Mouse (Mus musculus): ENCODE results near the gene Ttll11. TPM values are rescaled to one million over a fixed set of nuclear protein-coding genes. Genes with fewer than 3 reads are reported as not detected.

Ttll11 gene
- polyA plus RNA-seq, 1 experiment from 2014 or later = 0.19 TPM

DNA sequence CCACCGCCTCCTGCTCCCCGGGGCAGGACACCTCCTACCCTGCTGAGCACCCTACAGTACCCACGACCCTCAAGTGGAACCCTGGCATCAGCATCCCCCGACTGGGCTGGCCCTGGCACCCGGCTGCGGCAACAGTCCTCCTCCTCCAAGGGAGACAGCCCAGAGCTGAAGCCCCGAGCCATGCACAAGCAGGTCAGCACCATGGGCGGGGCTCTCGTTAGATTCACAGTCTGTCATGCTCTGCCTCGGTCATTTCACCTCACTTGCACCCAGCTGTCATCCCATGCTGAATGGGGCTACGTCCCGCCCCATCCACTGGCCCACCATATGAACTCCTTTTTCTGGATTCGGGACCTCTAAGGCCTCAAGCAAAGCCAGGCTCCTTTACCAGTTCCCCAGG lies 259.2 kb downstream of the Ttll11 start:
- no peaks in the 10 kb centered on the region for H3K79me2 ChIP-seq (ENCODE audit: inconsistent target)
- no peak overlapping the region for H3K4me3 ChIP-seq (ENCODE audit: inconsistent target)
- WGBS (ENCODE audit: missing documents) = 96% methylated on average over 12 of the region's 13 CpGs
- H3K36me3 ChIP-seq (ENCODE audit: inconsistent target) = no peaks in the 10 kb centered on the region
- no peak overlapping the region for H3K27ac ChIP-seq

DNA sequence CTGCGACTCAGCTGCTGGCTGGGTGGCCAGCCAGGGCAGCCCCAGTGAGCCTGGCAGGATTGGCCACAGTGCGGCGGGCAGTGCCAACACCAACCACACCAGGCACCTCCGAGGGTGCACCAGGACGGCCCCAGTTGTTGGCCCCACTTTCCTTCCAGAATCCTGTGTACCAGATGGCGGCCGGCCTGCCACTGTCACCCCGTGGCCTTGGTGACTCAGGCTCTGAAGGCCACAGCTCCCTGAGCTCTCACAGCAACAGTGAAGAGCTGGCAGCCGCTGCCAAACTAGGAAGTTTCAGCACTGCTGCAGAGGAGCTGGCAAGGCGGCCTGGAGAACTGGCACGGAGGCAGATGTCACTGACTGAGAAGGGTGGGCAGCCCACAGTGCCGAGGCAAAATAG lies 259.6 kb downstream of the Ttll11 start:
- Histone ChIP-seq H3K4me3 (ENCODE audit: inconsistent target) (no peak overlapping the region), H3K79me2 (ENCODE audit: inconsistent target) (no peaks in the 10 kb centered on the region), H3K36me3 (ENCODE audit: inconsistent target) (no peaks in the 10 kb centered on the region), H3K27ac (no peak overlapping the region)
- WGBS (ENCODE audit: missing documents) = 92% methylated on average over 11 of the region's 12 CpGs

DNA sequence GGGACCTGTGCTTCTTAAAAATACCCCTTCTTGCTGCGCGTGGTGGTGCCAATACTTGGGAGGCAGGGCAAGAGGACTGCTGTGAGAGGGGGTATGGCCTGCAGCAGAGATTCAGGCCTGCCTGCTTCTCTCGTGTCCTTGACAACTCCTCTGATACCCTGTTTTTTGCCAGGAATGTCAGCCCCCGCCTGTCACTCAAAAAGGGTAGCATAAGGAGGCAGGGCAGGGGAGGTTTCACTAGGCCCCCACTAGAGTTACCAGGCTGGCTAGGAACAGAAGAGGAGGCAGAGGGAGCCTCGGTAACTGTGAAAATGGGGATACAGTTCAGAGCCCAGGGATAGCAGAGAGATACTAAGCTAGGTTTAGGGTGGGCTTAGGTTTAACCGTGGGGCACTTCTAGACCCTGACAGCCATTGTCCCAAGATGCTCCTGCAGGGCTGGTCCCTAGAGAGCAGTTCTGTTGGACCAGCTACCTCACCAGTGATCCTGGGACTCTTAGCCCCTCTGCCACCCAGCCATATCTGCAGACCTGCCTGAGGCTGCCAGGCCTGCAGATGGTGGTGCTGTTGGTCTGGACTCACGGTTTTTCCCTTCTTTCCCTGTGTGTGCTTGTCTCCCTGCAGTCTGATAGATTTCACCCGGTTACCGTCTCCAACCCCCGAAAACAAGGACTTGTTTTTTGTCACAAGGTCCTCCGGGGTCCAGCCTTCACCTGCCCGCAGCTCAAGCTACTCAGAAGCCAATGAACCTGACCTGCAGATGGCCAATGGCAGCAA lies 260.3 kb downstream of the Ttll11 start:
- Histone ChIP-seq H3K36me3 (ENCODE audit: inconsistent target) (no peaks in the 10 kb centered on the region), H3K79me2 (ENCODE audit: inconsistent target) (no peaks in the 10 kb centered on the region), H3K4me3 (ENCODE audit: inconsistent target) (no peak overlapping the region), H3K27ac (no peak overlapping the region)
- 95% methylated on average over 12 of the region's 12 CpGs for WGBS (ENCODE audit: missing documents)

DNA sequence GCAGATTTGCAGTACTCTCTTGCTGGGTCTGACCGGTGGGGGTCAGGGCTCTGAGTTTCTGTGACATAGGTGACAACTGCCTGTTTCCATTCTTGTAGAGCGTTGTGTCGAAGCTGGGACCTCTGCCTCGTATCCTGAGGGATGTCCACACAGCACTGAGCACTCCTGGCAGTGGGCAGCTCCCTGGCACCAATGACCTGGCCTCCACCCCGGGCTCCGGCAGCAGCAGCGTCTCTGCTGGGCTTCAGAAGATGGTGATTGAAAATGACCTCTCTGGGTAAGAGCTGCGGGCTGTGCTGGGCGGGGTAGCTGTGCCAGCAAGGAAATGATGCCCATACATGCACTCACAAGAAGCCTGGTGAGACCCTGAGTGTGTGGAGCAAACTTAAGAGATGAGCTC lies 261.1 kb downstream of the Ttll11 start:
- no peak overlapping the region for H3K4me3 ChIP-seq (ENCODE audit: inconsistent target)
- WGBS (ENCODE audit: missing documents) = 96% methylated on average over 9 of the region's 9 CpGs

DNA sequence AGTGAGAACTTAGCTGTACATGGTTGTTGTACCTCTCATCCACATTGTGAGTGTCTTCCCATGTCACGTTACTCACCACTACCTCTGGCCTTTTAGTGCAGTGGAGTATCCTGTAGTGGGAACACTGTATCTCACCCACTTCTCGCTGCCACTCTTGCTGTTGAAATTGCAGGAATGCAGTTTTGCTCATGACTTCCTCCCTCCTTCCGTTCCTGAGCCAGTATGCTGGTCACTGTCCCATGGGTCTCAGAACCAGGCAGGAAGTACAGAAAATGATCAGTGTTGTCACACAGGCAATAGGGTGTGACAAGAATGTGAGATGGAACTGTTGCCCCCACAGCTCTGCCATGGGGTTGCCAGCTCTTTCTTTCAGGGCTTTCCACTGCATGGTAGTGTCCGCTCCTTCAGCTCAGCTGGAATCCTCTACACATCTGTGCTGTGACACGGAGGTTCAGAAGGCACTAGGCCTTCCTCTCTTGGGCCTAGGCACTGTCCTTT lies 261.7 kb downstream of the Ttll11 start:
- Histone ChIP-seq H3K79me2 (ENCODE audit: inconsistent target) (no peaks in the 10 kb centered on the region), H3K27ac (peak overlapping the region; percentile 56), H3K4me3 (ENCODE audit: inconsistent target) (no peak overlapping the region), H3K36me3 (ENCODE audit: inconsistent target) (no peaks in the 10 kb centered on the region)
- WGBS (ENCODE audit: missing documents) = 70% methylated on average over 5 of the region's 5 CpGs

More for the DNA sequence above, 261.1 kb downstream of the Ttll11 start:
- no peaks in the 10 kb centered on the region for H3K36me3 ChIP-seq (ENCODE audit: inconsistent target)
- peak overlapping the region; percentile 56 for H3K27ac ChIP-seq
- no peaks in the 10 kb centered on the region for H3K79me2 ChIP-seq (ENCODE audit: inconsistent target)

DNA sequence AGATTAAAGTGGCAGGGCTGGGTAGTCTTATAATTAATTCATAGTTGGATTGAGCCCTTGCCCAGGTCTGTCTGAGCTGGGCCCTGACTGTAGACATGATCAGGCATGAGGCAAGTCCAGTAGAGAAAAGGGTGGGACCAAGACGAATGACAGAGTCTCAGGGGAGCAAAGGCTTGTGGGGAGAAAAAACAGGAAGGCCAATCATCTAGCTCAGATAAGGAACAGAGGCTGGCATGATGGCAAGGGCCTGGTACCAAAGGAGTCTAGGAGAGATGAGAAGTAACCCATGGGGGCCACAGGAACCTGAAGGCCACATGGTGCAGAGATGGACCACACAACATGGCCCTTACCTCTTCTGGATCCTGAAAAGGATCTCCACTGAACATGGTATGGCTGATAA lies 263.5 kb downstream of the Ttll11 start:
- H3K79me2 ChIP-seq (ENCODE audit: inconsistent target) = no peaks in the 10 kb centered on the region
- no peak overlapping the region for H3K27ac ChIP-seq
- 53% methylated on average over 1 of the region's 1 CpGs for WGBS (ENCODE audit: missing documents)
- no peaks in the 10 kb centered on the region for H3K36me3 ChIP-seq (ENCODE audit: inconsistent target)
- H3K4me3 ChIP-seq (ENCODE audit: inconsistent target) = no peak overlapping the region

DNA sequence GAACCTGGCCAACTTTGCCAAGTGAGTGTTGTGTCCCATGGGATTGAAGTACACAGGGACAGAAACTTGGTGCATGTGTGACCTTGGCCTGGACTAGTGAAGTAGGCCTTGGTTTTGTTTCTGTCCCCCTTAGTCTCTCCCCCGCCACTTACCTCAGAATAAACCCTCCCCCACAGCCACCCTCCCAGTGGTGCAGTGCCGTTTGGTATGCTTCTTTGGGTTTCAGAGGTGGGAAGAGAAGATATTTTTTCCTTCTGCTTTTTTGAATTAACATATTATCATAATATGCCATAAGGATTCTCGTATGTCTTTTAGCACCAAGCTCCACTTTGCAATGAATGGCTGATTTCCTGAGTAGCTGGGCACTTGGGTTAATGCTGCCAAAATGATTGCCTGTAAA lies 264.2 kb downstream of the Ttll11 start:
- H3K27ac ChIP-seq = no peak overlapping the region
- WGBS (ENCODE audit: missing documents) = 88% methylated on average over 3 of the region's 3 CpGs
- H3K4me3 ChIP-seq (ENCODE audit: inconsistent target) = no peak overlapping the region
- no peaks in the 10 kb centered on the region for H3K36me3 ChIP-seq (ENCODE audit: inconsistent target)
- no peaks in the 10 kb centered on the region for H3K79me2 ChIP-seq (ENCODE audit: inconsistent target)

DNA sequence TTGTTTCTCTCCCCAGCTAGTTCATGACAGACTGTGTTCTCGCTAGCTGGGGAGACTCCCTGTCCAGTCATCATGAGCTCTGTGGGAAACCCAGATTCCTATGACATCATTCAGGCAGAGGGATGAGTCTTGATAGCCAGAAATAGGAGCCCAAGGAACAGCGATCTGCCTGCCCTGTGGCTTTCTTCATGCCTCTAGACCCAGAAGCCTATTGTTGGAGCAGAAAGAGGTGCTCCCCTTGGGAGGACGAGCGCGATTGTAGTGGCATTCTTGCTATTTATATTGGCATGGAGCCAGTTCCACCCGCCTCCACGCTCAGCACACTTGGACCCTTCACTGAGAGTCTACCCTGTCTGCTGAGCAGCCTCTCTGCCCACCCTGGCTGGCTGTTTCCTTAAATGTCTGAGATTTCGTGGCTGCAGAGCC lies 265.0 kb downstream of the Ttll11 start:
- 94% methylated on average over 8 of the region's 8 CpGs for WGBS (ENCODE audit: missing documents)

DNA sequence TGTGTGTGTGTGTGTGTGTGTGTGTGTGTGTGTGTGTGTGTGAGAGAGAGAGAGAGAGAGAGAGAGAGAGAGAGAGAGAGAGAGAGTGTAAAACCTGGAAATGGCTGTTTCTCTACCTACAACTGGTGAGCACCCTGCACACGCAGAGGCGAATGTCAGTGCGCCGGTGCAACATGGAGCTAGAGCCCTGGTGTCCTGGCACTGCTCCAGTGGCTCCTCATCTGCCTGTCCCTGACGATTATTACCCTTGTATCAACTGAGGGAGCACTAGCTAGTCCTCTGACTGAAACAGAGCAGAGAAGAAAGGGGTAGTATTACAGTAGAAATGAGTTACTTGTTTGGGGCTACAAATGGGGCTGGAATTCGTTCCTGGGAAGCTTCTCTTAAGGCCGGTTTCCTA lies 266.3 kb downstream of the Ttll11 start:
- Histone ChIP-seq H3K36me3 (ENCODE audit: inconsistent target) (no peaks in the 10 kb centered on the region), H3K79me2 (ENCODE audit: inconsistent target) (no peaks in the 10 kb centered on the region), H3K4me3 (ENCODE audit: inconsistent target) (no peak overlapping the region), H3K27ac (no peak overlapping the region)
- 92% methylated on average over 7 of the region's 7 CpGs for WGBS (ENCODE audit: missing documents)

More for the DNA sequence above, 265.0 kb downstream of the Ttll11 start:
- Histone ChIP-seq H3K4me3 (ENCODE audit: inconsistent target) (no peak overlapping the region), H3K27ac (no peak overlapping the region), H3K79me2 (ENCODE audit: inconsistent target) (no peaks in the 10 kb centered on the region), H3K36me3 (ENCODE audit: inconsistent target) (no peaks in the 10 kb centered on the region)

DNA sequence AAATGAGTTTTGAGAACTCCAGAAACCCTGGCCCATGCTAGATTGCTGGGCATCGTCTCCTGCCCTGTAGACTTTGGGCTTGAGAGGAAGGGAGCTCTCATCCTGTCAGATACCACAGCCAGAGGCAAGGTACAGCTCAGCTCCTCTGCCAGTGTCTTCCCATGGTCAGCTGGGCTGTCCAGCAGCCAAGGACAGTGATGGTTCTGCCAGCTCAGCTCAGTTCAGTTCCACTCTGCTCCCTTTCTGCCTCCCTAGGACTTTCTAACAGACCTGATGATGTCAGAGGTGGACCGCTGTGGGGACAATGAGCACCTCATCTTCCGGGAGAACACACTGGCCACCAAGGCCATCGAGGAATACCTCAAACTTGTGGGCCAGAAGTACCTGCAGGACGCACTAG lies 267.1 kb downstream of the Ttll11 start:
- H3K36me3 ChIP-seq (ENCODE audit: inconsistent target) = no peaks in the 10 kb centered on the region
- H3K27ac ChIP-seq = no peak overlapping the region
- no peak overlapping the region for H3K4me3 ChIP-seq (ENCODE audit: inconsistent target)
- H3K79me2 ChIP-seq (ENCODE audit: inconsistent target) = no peaks in the 10 kb centered on the region
- 95% methylated on average over 5 of the region's 5 CpGs for WGBS (ENCODE audit: missing documents)

DNA sequence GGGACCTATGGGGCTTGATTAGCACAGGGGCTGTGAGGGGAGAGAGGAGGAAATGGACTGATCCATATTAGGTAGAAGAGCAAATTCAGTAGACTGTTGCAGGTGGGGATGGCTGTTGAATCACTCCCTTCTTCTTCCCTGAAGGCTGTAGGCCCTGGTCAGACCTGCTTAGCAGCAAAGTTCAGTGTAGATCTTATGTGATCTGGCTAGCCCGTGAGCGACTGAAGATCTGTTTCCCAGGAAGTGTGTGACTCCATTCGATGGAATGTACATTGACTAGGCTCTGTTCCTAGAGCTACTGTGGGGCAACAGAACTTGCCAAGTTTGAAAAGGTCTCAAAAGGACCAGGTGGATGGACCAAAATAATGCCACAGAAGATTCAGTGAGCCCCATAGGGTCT lies 276.5 kb downstream of the Ttll11 start:
- H3K4me3 ChIP-seq (ENCODE audit: inconsistent target) = no peak overlapping the region
- no peaks in the 10 kb centered on the region for H3K36me3 ChIP-seq (ENCODE audit: inconsistent target)
- H3K27ac ChIP-seq = no peak overlapping the region
- no peaks in the 10 kb centered on the region for H3K79me2 ChIP-seq (ENCODE audit: inconsistent target)
- WGBS (ENCODE audit: missing documents) = 98% methylated on average over 3 of the region's 3 CpGs

DNA sequence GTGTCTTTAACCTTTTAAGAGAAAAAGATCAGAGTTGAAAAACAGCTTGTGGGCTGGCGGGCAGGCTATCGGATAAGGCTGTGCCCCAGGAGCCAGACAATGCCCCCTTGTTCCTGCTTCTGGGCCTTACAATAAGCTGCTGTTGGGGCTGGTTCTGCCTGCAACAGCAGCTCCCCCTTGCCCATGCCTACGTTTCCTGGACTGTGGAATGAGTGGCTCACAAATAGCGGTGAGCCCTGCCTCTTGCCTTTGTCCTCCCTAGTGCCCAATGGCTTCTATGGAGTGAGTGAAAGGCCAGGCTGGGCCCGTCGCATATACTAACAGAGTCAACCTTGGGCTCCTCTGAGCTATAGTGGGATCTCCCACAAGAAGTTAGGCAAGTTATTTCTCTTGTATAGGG lies 277.1 kb downstream of the Ttll11 start:
- Histone ChIP-seq H3K27ac (no peak overlapping the region), H3K4me3 (ENCODE audit: inconsistent target) (no peak overlapping the region), H3K36me3 (ENCODE audit: inconsistent target) (no peaks in the 10 kb centered on the region), H3K79me2 (ENCODE audit: inconsistent target) (no peaks in the 10 kb centered on the region)
- 96% methylated on average over 6 of the region's 6 CpGs for WGBS (ENCODE audit: missing documents)

DNA sequence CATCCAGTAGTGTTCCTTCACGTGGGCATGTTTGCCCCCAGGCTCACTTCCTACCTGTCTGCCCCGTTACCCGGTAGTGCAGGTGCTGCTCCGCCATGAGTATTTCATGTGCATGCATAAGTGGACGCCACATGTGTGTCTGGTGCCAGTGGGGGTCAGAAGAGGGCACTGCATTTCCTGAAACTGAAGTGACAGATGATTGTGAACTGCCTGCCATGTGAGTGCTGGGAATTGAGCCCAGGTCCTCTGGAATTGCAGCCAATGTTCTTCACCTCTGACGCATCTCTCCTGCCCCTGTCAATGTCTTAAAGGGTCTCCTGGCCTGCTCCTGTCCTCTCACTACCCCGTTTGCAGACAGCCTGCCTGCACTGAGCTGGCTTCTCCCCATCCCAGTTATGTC lies 277.7 kb downstream of the Ttll11 start:
- Histone ChIP-seq H3K4me3 (ENCODE audit: inconsistent target) (no peak overlapping the region), H3K27ac (no peak overlapping the region), H3K36me3 (ENCODE audit: inconsistent target) (no peaks in the 10 kb centered on the region), H3K79me2 (ENCODE audit: inconsistent target) (no peaks in the 10 kb centered on the region)
- WGBS (ENCODE audit: missing documents) = 97% methylated on average over 7 of the region's 7 CpGs
